Mouse (Mus musculus): ENCODE measurements around the gene Sfi1. TPM values are rescaled to one million over a fixed set of nuclear protein-coding genes. Genes with fewer than 3 reads are reported as not detected.
"Not testable (repeated sequence)": the region's sequence is repeated elsewhere in the genome, so short reads cannot be mapped to it uniquely, and the experiment has no call there.

Sfi1 gene
- polyA plus RNA-seq, 1 experiment from 2014 or later, result 12.0 TPM

DNA sequence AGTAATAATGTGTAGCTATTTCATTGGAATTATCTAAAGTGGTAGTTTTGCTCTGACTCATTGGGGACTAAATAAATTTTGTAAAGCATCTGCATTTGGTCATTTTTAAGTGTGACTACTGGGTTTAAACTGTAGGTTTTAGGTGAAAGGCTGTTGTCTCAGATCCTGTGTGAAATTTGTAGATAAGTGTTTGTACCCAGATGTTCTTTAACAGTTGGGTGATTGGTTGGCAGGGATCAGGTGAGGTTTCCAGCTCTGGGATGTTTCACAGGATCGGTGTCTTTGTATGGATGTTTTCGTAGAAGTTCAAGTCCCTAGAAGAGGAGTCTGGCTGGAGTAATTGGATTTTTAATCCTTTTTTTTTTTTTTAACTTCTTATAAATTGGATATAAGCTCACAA, 10.5 kb upstream of the Sfi1 start:
- no peaks in the 10 kb centered on the region for H3K27me3 ChIP-seq (ENCODE audit: control insufficient read depth, insufficient read depth, low read length)
- no peaks in the 10 kb centered on the region for H3K4me1 ChIP-seq (ENCODE audit: control insufficient read depth, insufficient read depth, low read length)
- no peak overlapping the region for H3K9ac ChIP-seq (ENCODE audit: low read length)
- no peak overlapping the region for H3K27ac ChIP-seq (ENCODE audit: low read length)
- peak overlapping the region; percentile 49; the same call in 1 of the 2 replicates for H3K4me3 ChIP-seq (ENCODE audit: low read length)
- H3K36me3 ChIP-seq (ENCODE audit: control insufficient read depth, insufficient read depth), result peaks cover 13% of the 10 kb centered on the region; the same call in 1 of the 2 replicates
- no peak for ATAC-seq (replicated peaks; ENCODE audit: extremely low read depth, insufficient read depth, low FRiP score)
- H3K9me3 ChIP-seq (replicated peaks; ENCODE audit: control insufficient read depth, low read length), result no peaks in the 10 kb centered on the region
- WGBS, result 73% methylated on average over 2 of the region's 2 CpGs
- peak overlapping the region; percentile 49 for H3K4me2 ChIP-seq (ENCODE audit: low read depth, low read length)

DNA sequence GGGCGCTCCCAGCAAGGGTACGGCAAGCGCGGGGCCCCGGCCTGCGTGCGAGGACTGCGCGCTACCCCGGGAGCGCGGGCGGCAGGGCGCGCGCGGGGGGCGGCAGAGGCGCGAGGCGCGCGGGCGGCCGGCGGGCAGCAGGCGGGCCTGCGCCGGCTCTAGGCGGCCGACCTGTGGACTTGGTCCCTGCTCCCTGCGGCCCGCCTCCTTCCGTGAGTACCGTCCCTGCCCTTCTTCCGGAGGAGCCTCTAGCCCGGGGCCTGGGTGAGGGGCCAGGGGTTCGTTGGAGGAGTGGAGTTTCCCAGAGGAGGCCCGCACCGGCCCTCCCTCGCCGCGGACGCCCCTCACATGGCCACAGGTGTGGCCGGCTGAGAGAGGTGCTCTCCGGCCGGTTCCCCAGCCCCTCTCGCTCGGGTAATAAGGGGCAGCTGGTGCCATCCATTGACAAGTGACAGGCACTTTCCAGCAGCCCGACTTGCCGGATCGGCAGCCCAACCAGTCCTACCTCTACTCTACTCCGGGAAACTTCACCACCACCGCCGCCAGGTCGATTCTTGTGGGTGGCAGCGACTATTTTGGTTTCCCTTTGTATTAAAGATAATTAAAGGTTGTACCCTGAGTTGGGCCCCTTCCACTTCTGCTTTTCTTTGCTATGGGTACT, 9.6 kb upstream of the Sfi1 start:
- 1% methylated on average over 55 of the region's 57 CpGs for WGBS
- Histone ChIP-seq H3K4me1 (ENCODE audit: control insufficient read depth, insufficient read depth, low read length) (no peaks in the 10 kb centered on the region), H3K4me2 (ENCODE audit: low read depth, low read length) (peak overlapping the region; percentile 49), H3K36me3 (ENCODE audit: control insufficient read depth, insufficient read depth) (peaks cover 13% of the 10 kb centered on the region; the same call in 1 of the 2 replicates), H3K9ac (ENCODE audit: low read length) (peak overlapping the region; percentile 64), H3K27me3 (ENCODE audit: control insufficient read depth, insufficient read depth, low read length) (no peaks in the 10 kb centered on the region), H3K4me3 (ENCODE audit: low read length) (peak overlapping the region; percentile 49), H3K27ac (ENCODE audit: low read length) (peak overlapping the region; percentile 27), H3K9me3 (replicated peaks; ENCODE audit: control insufficient read depth, low read length) (no peaks in the 10 kb centered on the region)
- peak; percentile 26 for ATAC-seq (replicated peaks; ENCODE audit: extremely low read depth, insufficient read depth, low FRiP score)

DNA sequence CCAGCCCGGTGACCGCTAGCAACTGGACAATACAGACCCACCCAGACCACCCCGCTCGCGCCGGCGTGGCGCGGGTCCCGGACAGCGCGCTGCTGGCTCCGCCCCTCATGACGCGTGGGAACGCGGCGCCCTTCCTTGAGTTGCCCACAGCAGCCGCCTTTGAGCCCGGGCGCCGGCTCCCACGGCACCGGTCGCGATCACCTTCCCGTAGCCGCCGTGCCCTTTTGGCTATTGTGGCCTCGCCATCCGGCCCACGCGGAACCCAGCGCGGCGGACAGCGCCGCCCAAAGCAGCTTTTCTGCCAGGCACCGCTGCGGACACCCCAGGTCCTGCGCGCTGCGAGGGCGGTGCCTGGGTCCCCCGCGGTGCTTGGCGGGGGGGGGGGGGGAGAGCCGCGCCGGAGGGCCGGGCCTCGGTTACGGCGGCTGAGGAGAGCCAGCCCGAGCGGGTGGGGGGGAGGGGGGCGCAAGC, 9.0 kb upstream of the Sfi1 start, which contains the start of gene Eif4enif1:
Gene Eif4enif1 (plus strand): TSS at position 162 of the 471 bp plus-strand sequence.
- Histone ChIP-seq H3K9ac (ENCODE audit: low read length) (peak within 1 kb of the TSS; percentile 64), H3K4me1 (ENCODE audit: control insufficient read depth, insufficient read depth, low read length) (no peaks in the 10 kb centered on the region), H3K27me3 (ENCODE audit: control insufficient read depth, insufficient read depth, low read length) (no peaks in the 10 kb centered on the region), H3K4me3 (ENCODE audit: low read length) (peak within 1 kb of the TSS; percentile 49), H3K36me3 (ENCODE audit: control insufficient read depth, insufficient read depth) (peaks cover 11% of the 10 kb centered on the region; the same call in 1 of the 2 replicates), H3K27ac (ENCODE audit: low read length) (peak within 1 kb of the TSS; percentile 34), H3K9me3 (replicated peaks; ENCODE audit: control insufficient read depth, low read length) (no peaks in the 10 kb centered on the region), H3K4me2 (ENCODE audit: low read depth, low read length) (peak within 1 kb of the TSS; percentile 49)
- peak; percentile 77 for ATAC-seq (replicated peaks; ENCODE audit: extremely low read depth, insufficient read depth, low FRiP score)
- under 1% methylated on average over 42 of the region's 57 CpGs for WGBS

DNA sequence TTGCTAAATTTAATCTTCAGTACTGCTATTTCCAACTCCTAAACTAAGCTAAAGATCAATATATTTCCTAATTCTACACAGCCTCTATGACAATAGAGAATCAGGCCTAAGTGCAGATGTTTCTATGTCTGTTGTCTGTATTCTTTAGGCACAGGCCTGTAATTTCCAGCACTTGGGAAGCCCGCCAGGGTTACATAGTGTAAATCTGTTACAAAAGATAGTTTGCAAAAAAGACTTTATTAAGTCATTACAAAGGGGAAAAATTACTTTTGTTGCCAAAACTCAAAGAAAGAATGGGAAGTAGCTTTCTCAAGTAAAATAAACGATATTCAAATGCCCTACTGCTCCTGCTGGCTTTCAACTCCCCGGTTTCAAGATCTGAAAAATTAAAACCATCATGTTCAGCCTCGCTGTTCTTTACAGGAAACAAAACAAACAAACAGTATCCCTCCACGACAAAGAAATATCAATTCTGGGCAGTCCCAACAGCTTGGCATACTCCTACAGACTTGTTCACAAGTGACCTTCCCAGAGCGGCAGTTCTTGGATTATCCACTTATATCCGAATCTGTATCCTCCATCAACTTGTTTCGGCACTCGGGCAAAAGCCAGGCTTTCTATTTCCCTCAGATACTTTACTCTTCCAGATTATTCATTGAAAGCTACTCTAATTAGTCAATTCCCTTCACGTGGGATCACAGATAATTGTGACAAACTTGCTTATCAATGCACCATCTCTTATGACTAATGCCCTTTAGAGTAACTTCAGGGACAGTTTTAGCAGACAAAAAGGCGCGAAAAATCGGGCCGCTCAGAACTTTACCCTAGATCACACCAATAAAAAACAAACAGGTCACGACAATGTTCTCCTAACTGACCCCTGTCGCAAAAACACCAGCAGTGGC, 8.3 kb upstream of the Sfi1 start:
- Histone ChIP-seq H3K9me3 (replicated peaks; ENCODE audit: control insufficient read depth, low read length) (no peaks in the 10 kb centered on the region), H3K27ac (ENCODE audit: low read length) (peak overlapping the region; percentile 1; the same call in 1 of the 2 replicates), H3K9ac (ENCODE audit: low read length) (peak overlapping the region; percentile 48)

GRCm38 (mm10) chr11:3200636-3201035, 7.4 kb upstream of the Sfi1 start:
- H3K9me3 ChIP-seq (replicated peaks; ENCODE audit: control insufficient read depth, low read length); H3K4me3 ChIP-seq (ENCODE audit: low read length); H3K4me1 ChIP-seq (ENCODE audit: control insufficient read depth, insufficient read depth, low read length); H3K27me3 ChIP-seq (ENCODE audit: control insufficient read depth, insufficient read depth, low read length); ATAC-seq (replicated peaks; ENCODE audit: extremely low read depth, insufficient read depth, low FRiP score); H3K27ac ChIP-seq (ENCODE audit: low read length); H3K9ac ChIP-seq (ENCODE audit: low read length); H3K36me3 ChIP-seq (ENCODE audit: control insufficient read depth, insufficient read depth); H3K4me2 ChIP-seq (ENCODE audit: low read depth, low read length): not testable (repeated sequence)
- WGBS, result 89% methylated on average over 7 of the region's 7 CpGs

More for the DNA sequence above, 8.3 kb upstream of the Sfi1 start:
- Histone ChIP-seq H3K4me1 (ENCODE audit: control insufficient read depth, insufficient read depth, low read length) (no peaks in the 10 kb centered on the region), H3K4me3 (ENCODE audit: low read length) (peak overlapping the region; percentile 49), H3K36me3 (ENCODE audit: control insufficient read depth, insufficient read depth) (peaks cover 7% of the 10 kb centered on the region; the same call in 1 of the 2 replicates), H3K27me3 (ENCODE audit: control insufficient read depth, insufficient read depth, low read length) (no peaks in the 10 kb centered on the region), H3K4me2 (ENCODE audit: low read depth, low read length) (peak overlapping the region; percentile 33)
- ATAC-seq (replicated peaks; ENCODE audit: extremely low read depth, insufficient read depth, low FRiP score), result no peak
- WGBS, result 6% methylated on average over 16 of the region's 16 CpGs

DNA sequence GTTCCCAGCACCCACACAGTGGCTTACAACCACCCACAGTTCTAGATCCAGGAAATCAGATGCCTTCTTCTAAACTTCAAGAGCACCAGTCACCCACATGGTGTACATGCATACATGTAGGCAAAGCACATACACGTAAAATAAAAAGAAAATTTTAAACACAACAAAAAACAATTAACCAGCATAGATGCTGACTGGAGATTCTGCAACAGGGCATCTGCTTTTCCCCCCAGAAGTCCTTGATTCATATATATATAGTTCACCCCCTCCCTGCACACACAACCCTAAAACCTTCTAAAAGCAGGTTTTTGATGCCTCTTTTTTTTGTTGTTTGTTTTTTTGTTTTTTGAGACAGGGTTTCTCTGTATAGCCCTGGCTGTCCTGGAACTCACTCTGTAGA, 10.6 kb downstream of the Sfi1 start:
- not testable (repeated sequence) for H3K27me3 ChIP-seq (ENCODE audit: control insufficient read depth, insufficient read depth, low read length); H3K9ac ChIP-seq (ENCODE audit: low read length); H3K9me3 ChIP-seq (replicated peaks; ENCODE audit: control insufficient read depth, low read length); ATAC-seq (replicated peaks; ENCODE audit: extremely low read depth, insufficient read depth, low FRiP score); H3K4me1 ChIP-seq (ENCODE audit: control insufficient read depth, insufficient read depth, low read length); H3K27ac ChIP-seq (ENCODE audit: low read length); H3K4me2 ChIP-seq (ENCODE audit: low read depth, low read length); H3K4me3 ChIP-seq (ENCODE audit: low read length); H3K36me3 ChIP-seq (ENCODE audit: control insufficient read depth, insufficient read depth)
- 58% methylated on average over 1 of the region's 1 CpGs for WGBS

- not testable (repeated sequence) for H3K27me3 ChIP-seq (ENCODE audit: control insufficient read depth, insufficient read depth, low read length); H3K4me3 ChIP-seq (ENCODE audit: low read length); H3K27ac ChIP-seq (ENCODE audit: low read length); H3K9me3 ChIP-seq (replicated peaks; ENCODE audit: control insufficient read depth, low read length); H3K9ac ChIP-seq (ENCODE audit: low read length); H3K4me1 ChIP-seq (ENCODE audit: control insufficient read depth, insufficient read depth, low read length); H3K36me3 ChIP-seq (ENCODE audit: control insufficient read depth, insufficient read depth); H3K4me2 ChIP-seq (ENCODE audit: low read depth, low read length); ATAC-seq (replicated peaks; ENCODE audit: extremely low read depth, insufficient read depth, low FRiP score)
- 48% methylated on average over 1 of the region's 1 CpGs for WGBS
Observed at GRCm38 (mm10) chr11:3181971-3182370, 11.3 kb downstream of the Sfi1 start.

DNA sequence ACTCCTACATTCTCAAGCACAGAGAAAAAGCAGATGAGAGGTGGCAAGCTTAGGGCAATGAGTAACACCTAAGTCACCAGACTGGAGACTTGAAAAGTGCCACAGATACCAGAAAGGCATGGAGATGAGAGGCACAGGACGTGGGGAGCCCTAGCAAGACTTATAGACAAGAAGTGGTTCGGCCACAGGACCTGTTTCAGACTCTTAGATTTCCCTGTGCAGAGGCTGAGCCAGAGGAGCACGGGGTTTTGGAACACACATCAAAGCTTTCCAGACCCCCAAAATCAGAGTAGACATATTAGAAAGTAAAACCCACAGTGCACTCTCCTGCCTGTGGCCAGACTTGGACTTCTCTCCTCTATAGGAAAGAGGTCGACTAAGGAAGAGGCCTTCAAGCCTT, 12.0 kb downstream of the Sfi1 start:
- not testable (repeated sequence) for H3K27me3 ChIP-seq (ENCODE audit: control insufficient read depth, insufficient read depth, low read length); H3K4me2 ChIP-seq (ENCODE audit: low read depth, low read length); H3K27ac ChIP-seq (ENCODE audit: low read length); H3K36me3 ChIP-seq (ENCODE audit: control insufficient read depth, insufficient read depth); H3K9ac ChIP-seq (ENCODE audit: low read length); H3K4me1 ChIP-seq (ENCODE audit: control insufficient read depth, insufficient read depth, low read length); H3K9me3 ChIP-seq (replicated peaks; ENCODE audit: control insufficient read depth, low read length); H3K4me3 ChIP-seq (ENCODE audit: low read length); ATAC-seq (replicated peaks; ENCODE audit: extremely low read depth, insufficient read depth, low FRiP score)
- 53% methylated on average over 4 of the region's 4 CpGs for WGBS
